Mouse (Mus musculus) midbrain, embryonic 15.5 days (tissue): Measurements from ENCODE around the gene Nsmf. TPM values are rescaled to one million over a fixed set of nuclear protein-coding genes. Genes with fewer than 3 reads are reported as not detected.

Experiments used
- ATAC-seq: fragments of 200-750 bp; cut with Nextera tagmentation; replicated peaks from 2 replicates; pipeline ENCODE4 v1.8.0; 2017; ENCODE audit warnings: moderate TSS enrichment
- H3K27ac ChIP-seq: fragments of 300-500 bp; sonication (generic); 2 replicates; pipeline ENCODE4 v1.5.1; 2015; ENCODE audit warnings: mild to moderate bottlenecking, inconsistent platforms
- H3K27me3 ChIP-seq: fragments of 300-500 bp; sonication (generic); replicated peaks from 2 replicates; pipeline ENCODE4 v1.6.1; 2015; ENCODE audit warnings: inconsistent platforms
- H3K36me3 ChIP-seq: fragments of 300-500 bp; sonication (generic); replicated peaks from 2 replicates; pipeline ENCODE4 v1.6.1; 2015; ENCODE audit warnings: inconsistent platforms
- H3K4me1 ChIP-seq: fragments of 300-500 bp; sonication (generic); 2 replicates; pipeline ENCODE4 v1.6.1; 2015; ENCODE audit warnings: inconsistent platforms
- H3K4me2 ChIP-seq: fragments of 300-500 bp; sonication (generic); 2 replicates; pipeline ENCODE4 v1.6.1; 2015; ENCODE audit warnings: inconsistent platforms, mild to moderate bottlenecking, moderate library complexity
- H3K4me3 ChIP-seq: fragments of 300-500 bp; sonication (generic); 2 replicates; pipeline ENCODE4 v1.5.1; 2015; ENCODE audit warnings: mild to moderate bottlenecking, inconsistent platforms
- H3K9ac ChIP-seq: fragments of 300-500 bp; sonication (generic); 2 replicates; pipeline ENCODE4 v1.6.1; 2015; ENCODE audit warnings: mild to moderate bottlenecking, inconsistent platforms
- H3K9me3 ChIP-seq: fragments of 300-500 bp; sonication (generic); 2 replicates; pipeline ENCODE4 v1.6.1; 2016; ENCODE audit warnings: inconsistent platforms
- WGBS: fragments of 180-500 bp; shearing (Covaris S2); methylation state at CpG from one replicate; pipeline ENCODE4 v1.1.7; 2015; ENCODE audit warnings: mixed read lengths; 5-methylcytosine and 5-hydroxymethylcytosine counted together
- polyA plus RNA-seq: library from polyadenylated mRNA; unstranded; fragments of >200 nt; fragmentation: Nextera tagmentation; extraction: Ambion mirVana; gene quantifications from 2 replicates; pipeline ENCODE4 v1.2.1, GENCODE M21; 2015

The Nsmf gene
- 180 and 188 TPM in 2 replicates for polyA plus RNA-seq

GRCm38 (mm10) chr2:25054221-25055067 is at the start of gene Nsmf:
TSS of gene Nsmf (plus strand) at chr2:25054355.
- H3K9ac ChIP-seq = peak within 1 kb of the TSS; percentile 89
- H3K4me1 ChIP-seq = peaks cover 22% of the 10 kb centered on the region
- ATAC-seq = peak; percentile 91
- 4% methylated on average over 47 of the region's 47 CpGs for WGBS
- H3K4me3 ChIP-seq = peak within 1 kb of the TSS; percentile 83
- H3K36me3 ChIP-seq = 0 out of 2 replicates have a peak, but pooled peaks cover 6% of the 10 kb centered on the region
- peak within 1 kb of the TSS; percentile 72 for H3K27ac ChIP-seq
- no peaks in the 10 kb centered on the region for H3K27me3 ChIP-seq
- peak within 1 kb of the TSS; percentile 88 for H3K4me2 ChIP-seq
- no peaks in the 10 kb centered on the region for H3K9me3 ChIP-seq

- 95% methylated on average over 1 of the region's 1 CpGs for WGBS
- Histone ChIP-seq H3K9me3 (no peaks in the 10 kb centered on the region), H3K27ac (no peak overlapping the region), H3K9ac (no peak overlapping the region), H3K4me1 (no peaks in the 10 kb centered on the region), H3K4me3 (no peak overlapping the region), H3K27me3 (no peaks in the 10 kb centered on the region), H3K36me3 (no peaks in the 10 kb centered on the region), H3K4me2 (no peak overlapping the region)
- no peak for ATAC-seq
Measured at GRCm38 (mm10) chr2:25006767-25007166, 47.4 kb upstream of the Nsmf start.

DNA sequence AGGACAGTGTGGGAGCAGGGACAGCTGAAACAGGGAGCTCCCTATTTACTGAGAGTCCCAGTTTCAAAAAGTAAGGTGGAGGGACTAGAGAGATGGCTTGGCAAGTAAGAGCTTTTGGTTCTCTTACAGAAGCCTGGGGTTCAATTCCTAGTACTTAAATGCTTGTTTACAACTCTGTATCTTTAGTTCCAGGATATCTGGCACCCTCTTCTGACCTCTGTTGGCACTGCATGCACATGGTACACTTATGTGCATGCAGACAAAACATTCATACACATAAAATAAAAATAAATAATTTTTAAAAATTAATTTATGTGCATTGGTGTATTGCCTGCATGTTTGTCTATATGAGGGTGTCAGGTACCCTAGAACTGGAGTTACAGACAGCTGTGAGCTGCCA is 45.9 kb upstream of the Nsmf start:
- Histone ChIP-seq H3K36me3 (no peaks in the 10 kb centered on the region), H3K4me2 (no peak overlapping the region), H3K4me3 (no peak overlapping the region), H3K27me3 (no peaks in the 10 kb centered on the region), H3K27ac (no peak overlapping the region), H3K9ac (no peak overlapping the region), H3K9me3 (no peaks in the 10 kb centered on the region), H3K4me1 (no peaks in the 10 kb centered on the region)
- no peak for ATAC-seq

DNA sequence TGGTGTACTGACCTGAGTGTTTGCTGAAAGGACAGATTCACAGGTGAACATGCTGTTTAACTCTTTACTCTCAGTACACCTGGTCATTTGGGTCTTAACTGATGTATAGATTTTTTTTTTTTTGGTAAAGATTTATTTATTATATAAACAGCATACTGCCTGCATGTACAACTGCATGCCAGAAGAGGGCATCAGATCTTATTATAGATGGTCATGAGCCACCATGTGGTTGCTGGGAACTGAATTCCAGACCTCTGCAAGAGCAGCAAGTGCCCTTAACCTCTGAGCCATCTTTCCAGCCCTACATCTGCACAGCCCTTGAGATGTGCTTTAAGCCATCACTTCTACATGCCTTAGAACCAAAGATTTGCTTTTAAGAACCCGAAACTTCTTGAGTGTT is 31.5 kb upstream of the Nsmf start:
- no peak overlapping the region for H3K9ac ChIP-seq
- no peaks in the 10 kb centered on the region for H3K9me3 ChIP-seq
- no peaks in the 10 kb centered on the region for H3K36me3 ChIP-seq
- no peaks in the 10 kb centered on the region for H3K4me1 ChIP-seq
- no peak overlapping the region for H3K4me3 ChIP-seq
- H3K27ac ChIP-seq = no peak overlapping the region
- no peak overlapping the region for H3K4me2 ChIP-seq
- 100% methylated on average over 1 of the region's 1 CpGs for WGBS
- no peaks in the 10 kb centered on the region for H3K27me3 ChIP-seq
- ATAC-seq = no peak

GRCm38 (mm10) chr2:25025109-25025508 is 29.0 kb upstream of the Nsmf start:
- ATAC-seq = no peak

DNA sequence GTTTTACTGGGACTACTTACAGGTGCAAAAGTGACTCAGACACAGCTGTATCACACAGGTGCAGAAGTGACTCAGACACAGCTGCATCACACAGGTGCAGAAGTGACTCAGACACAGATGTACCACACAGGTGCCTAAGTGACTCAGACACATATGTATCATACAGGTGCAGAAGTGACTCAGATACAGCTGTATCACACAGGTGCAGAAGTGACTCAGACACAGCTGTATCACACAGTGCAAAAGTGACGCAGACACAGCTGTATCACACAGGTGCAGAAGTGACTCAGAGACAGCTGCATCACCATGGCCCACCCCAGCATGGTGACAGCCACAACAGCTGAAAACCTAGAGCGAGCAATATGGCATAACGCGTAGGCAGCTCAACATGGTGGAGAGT is 19.2 kb upstream of the Nsmf start:
- no peak overlapping the region for H3K4me3 ChIP-seq
- H3K4me1 ChIP-seq = no peaks in the 10 kb centered on the region
- ATAC-seq = no peak
- H3K9me3 ChIP-seq = no peaks in the 10 kb centered on the region
- no peak overlapping the region for H3K4me2 ChIP-seq
- no peak overlapping the region for H3K27ac ChIP-seq
- H3K27me3 ChIP-seq = no peaks in the 10 kb centered on the region
- 95% methylated on average over 4 of the region's 4 CpGs for WGBS
- no peak overlapping the region for H3K9ac ChIP-seq
- H3K36me3 ChIP-seq = no peaks in the 10 kb centered on the region

More at GRCm38 (mm10) chr2:25025109-25025508, 29.0 kb upstream of the Nsmf start:
- H3K9ac ChIP-seq = no peak overlapping the region
- no peaks in the 10 kb centered on the region for H3K36me3 ChIP-seq
- H3K4me3 ChIP-seq = no peak overlapping the region
- H3K27ac ChIP-seq = no peak overlapping the region
- H3K27me3 ChIP-seq = no peaks in the 10 kb centered on the region
- H3K4me1 ChIP-seq = no peaks in the 10 kb centered on the region
- WGBS = 83% methylated on average over 1 of the region's 1 CpGs
- no peak overlapping the region for H3K4me2 ChIP-seq
- H3K9me3 ChIP-seq = no peaks in the 10 kb centered on the region

- Histone ChIP-seq H3K9me3 (no peaks in the 10 kb centered on the region), H3K27ac (no peak overlapping the region), H3K36me3 (no peaks in the 10 kb centered on the region), H3K4me1 (no peaks in the 10 kb centered on the region), H3K27me3 (no peaks in the 10 kb centered on the region), H3K4me3 (no peak overlapping the region), H3K9ac (no peak overlapping the region), H3K4me2 (no peak overlapping the region)
- no peak for ATAC-seq
- WGBS = 83% methylated on average over 5 of the region's 5 CpGs
Measured at GRCm38 (mm10) chr2:25040089-25040488, 14.1 kb upstream of the Nsmf start.

GRCm38 (mm10) chr2:25050921-25051320 is 3.2 kb upstream of the Nsmf start:
- H3K27ac ChIP-seq = no peak overlapping the region
- H3K4me3 ChIP-seq = no peak overlapping the region
- no peaks in the 10 kb centered on the region for H3K9me3 ChIP-seq
- H3K36me3 ChIP-seq = no peaks in the 10 kb centered on the region
- H3K4me1 ChIP-seq = peaks cover 16% of the 10 kb centered on the region
- no peak overlapping the region for H3K4me2 ChIP-seq
- H3K9ac ChIP-seq = no peak overlapping the region
- 87% methylated on average over 7 of the region's 7 CpGs for WGBS
- ATAC-seq = no peak
- H3K27me3 ChIP-seq = no peaks in the 10 kb centered on the region

DNA sequence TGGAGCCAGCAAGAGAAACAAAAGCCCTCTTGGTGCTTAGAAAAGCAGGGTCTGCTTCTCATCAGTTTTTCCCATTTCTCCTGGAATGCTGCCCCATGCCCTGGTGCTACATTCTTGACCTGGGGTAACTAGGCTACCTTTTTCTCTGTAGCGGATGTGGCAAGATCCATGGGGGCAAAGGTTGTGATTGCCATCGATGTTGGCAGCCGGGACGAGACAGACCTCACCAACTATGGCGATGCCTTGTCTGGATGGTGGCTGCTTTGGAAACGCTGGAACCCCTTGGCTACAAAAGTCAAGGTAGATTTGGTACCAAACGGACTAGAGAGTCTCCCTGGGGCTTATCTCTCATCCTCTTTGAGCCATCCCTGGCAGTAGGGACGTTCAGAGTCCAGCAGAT is 2.7 kb upstream of the Nsmf start:
- Histone ChIP-seq H3K4me2 (no peak overlapping the region), H3K4me3 (no peak overlapping the region), H3K9me3 (no peaks in the 10 kb centered on the region), H3K9ac (no peak overlapping the region), H3K4me1 (peaks cover 21% of the 10 kb centered on the region), H3K27ac (no peak overlapping the region), H3K27me3 (no peaks in the 10 kb centered on the region), H3K36me3 (no peaks in the 10 kb centered on the region)
- no peak for ATAC-seq
- 83% methylated on average over 8 of the region's 8 CpGs for WGBS

DNA sequence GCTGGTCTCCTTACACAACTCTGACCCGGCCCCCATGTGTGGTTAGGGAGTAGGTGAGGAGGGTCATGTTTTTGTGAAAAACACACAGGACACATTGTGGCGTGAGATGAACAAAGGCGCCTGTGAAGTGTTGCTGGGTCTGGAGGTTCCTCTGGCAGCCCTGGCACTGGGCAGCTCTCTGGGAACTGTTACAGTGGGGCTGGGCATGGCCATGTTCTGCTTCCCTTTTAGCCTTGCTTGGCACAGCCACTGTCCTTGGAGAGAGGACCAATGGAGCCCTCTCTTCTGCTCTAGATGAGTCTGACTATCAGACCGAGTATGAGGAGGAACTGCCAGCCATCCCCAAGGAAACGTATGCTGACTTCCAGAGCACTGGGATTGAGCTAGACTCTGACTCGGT is 1.1 kb upstream of the Nsmf start:
- Histone ChIP-seq H3K4me3 (no peak overlapping the region), H3K27me3 (no peaks in the 10 kb centered on the region), H3K9ac (no peak overlapping the region), H3K9me3 (no peaks in the 10 kb centered on the region), H3K4me1 (peaks cover 22% of the 10 kb centered on the region), H3K4me2 (no peak overlapping the region), H3K36me3 (0 out of 2 replicates have a peak, but pooled peaks cover 3% of the 10 kb centered on the region), H3K27ac (no peak overlapping the region)
- no peak for ATAC-seq
- WGBS = 96% methylated on average over 6 of the region's 6 CpGs

- WGBS = 41% methylated on average over 2 of the region's 2 CpGs
- Histone ChIP-seq H3K27ac (peak overlapping the region; percentile 72), H3K4me2 (peak overlapping the region; percentile 88), H3K4me3 (peak overlapping the region; percentile 83), H3K27me3 (no peaks in the 10 kb centered on the region), H3K9me3 (no peaks in the 10 kb centered on the region), H3K4me1 (peaks cover 22% of the 10 kb centered on the region), H3K36me3 (peaks cover 11% of the 10 kb centered on the region; the same call in 1 of the 2 replicates), H3K9ac (peak overlapping the region; percentile 89)
- peak; percentile 24; the same call in 1 of the 2 replicates for ATAC-seq
Measured at GRCm38 (mm10) chr2:25055068-25055405, 882 bp downstream of the Nsmf start.

- peak overlapping the region; percentile 83 for H3K4me3 ChIP-seq
- H3K4me1 ChIP-seq = peaks cover 22% of the 10 kb centered on the region
- 87% methylated on average over 21 of the region's 21 CpGs for WGBS
- peak overlapping the region; percentile 72; the same call in 1 of the 2 replicates for H3K27ac ChIP-seq
- peak; percentile 10; the same call in 1 of the 2 replicates for ATAC-seq
- H3K4me2 ChIP-seq = peak overlapping the region; percentile 88
- H3K9ac ChIP-seq = peak overlapping the region; percentile 89
- H3K27me3 ChIP-seq = no peaks in the 10 kb centered on the region
- H3K9me3 ChIP-seq = no peaks in the 10 kb centered on the region
- H3K36me3 ChIP-seq = peaks cover 17% of the 10 kb centered on the region
Measured at GRCm38 (mm10) chr2:25055409-25056155, 1.4 kb downstream of the Nsmf start.
